Mouse (Mus musculus): Measurements from ENCODE around the gene Gm9944. TPM values are rescaled to one million over a fixed set of nuclear protein-coding genes. Genes with fewer than 3 reads are reported as not detected.

Gene Gm9944
- polyA plus RNA-seq, 1 experiment from 2014 or later = not detected

- no peaks in the 10 kb centered on the region for H3K36me3 ChIP-seq (replicated peaks)
- no peak overlapping the region for H3K9ac ChIP-seq
- H3K4me3 ChIP-seq = no peak overlapping the region
- ATAC-seq (replicated peaks) = no peak
- no peak overlapping the region for H3K4me2 ChIP-seq
- H3K27me3 ChIP-seq (replicated peaks) = no peaks in the 10 kb centered on the region
- peaks cover 9% of the 10 kb centered on the region for H3K9me3 ChIP-seq
- H3K4me1 ChIP-seq = no peaks in the 10 kb centered on the region
- no peak overlapping the region for H3K27ac ChIP-seq
These were observed 32.5 kb downstream of the Gm9944 start for GRCm38 (mm10) chr4:144420644-144421043.

- Histone ChIP-seq H3K9ac (no peak within 1 kb of the TSS), H3K4me3 (no peak within 1 kb of the TSS), H3K9me3 (peaks cover 12% of the 10 kb centered on the region)
These were observed 44.8 kb downstream of the Gm9944 start, which contains the start of gene Pramef12 for GRCm38 (mm10) chr4:144408290-144408689. Gene Pramef12, minus strand, starts transcription at chr4:144408464.

GRCm38 (mm10) chr4:144406261-144406660, 46.9 kb downstream of the Gm9944 start:
- no peak overlapping the region for H3K9ac ChIP-seq
- no peaks in the 10 kb centered on the region for H3K4me1 ChIP-seq
- no peaks in the 10 kb centered on the region for H3K36me3 ChIP-seq (replicated peaks)
- H3K27ac ChIP-seq = no peak overlapping the region
- no peak for ATAC-seq (replicated peaks)
- WGBS = 63% methylated on average over 3 of the region's 3 CpGs
- no peaks in the 10 kb centered on the region for H3K27me3 ChIP-seq (replicated peaks)
- no peak overlapping the region for H3K4me2 ChIP-seq
- peaks cover 8% of the 10 kb centered on the region; the same call in 1 of the 2 replicates for H3K9me3 ChIP-seq
- no peak overlapping the region for H3K4me3 ChIP-seq

More at GRCm38 (mm10) chr4:144408290-144408689, 44.8 kb downstream of the Gm9944 start, which contains the start of gene Pramef12:
- no peaks in the 10 kb centered on the region for H3K36me3 ChIP-seq (replicated peaks)
- H3K27me3 ChIP-seq (replicated peaks) = no peaks in the 10 kb centered on the region
- no peak within 1 kb of the TSS for H3K27ac ChIP-seq
- no peak within 1 kb of the TSS for H3K4me2 ChIP-seq
- H3K4me1 ChIP-seq = no peaks in the 10 kb centered on the region
- ATAC-seq (replicated peaks) = no peak
- WGBS = 84% methylated on average over 9 of the region's 9 CpGs

GRCm38 (mm10) chr4:144404456-144405086, 48.5 kb downstream of the Gm9944 start:
- peak overlapping the region; percentile 22; the same call in 1 of the 2 replicates for H3K4me2 ChIP-seq
- H3K4me3 ChIP-seq = no peak overlapping the region
- H3K27ac ChIP-seq = no peak overlapping the region
- H3K27me3 ChIP-seq (replicated peaks) = no peaks in the 10 kb centered on the region
- H3K9me3 ChIP-seq = peaks cover 10% of the 10 kb centered on the region; the same call in 1 of the 2 replicates
- H3K9ac ChIP-seq = no peak overlapping the region
- ATAC-seq (replicated peaks) = no peak
- no peaks in the 10 kb centered on the region for H3K4me1 ChIP-seq
- WGBS = 6% methylated on average over 17 of the region's 17 CpGs
- H3K36me3 ChIP-seq (replicated peaks) = no peaks in the 10 kb centered on the region

Other genes starting within 250 kb of the Gm9944 start
- gene C87977, start 240.0 kb downstream of the Gm9944 start, polyA plus RNA-seq (2015; fragmentation: Nextera tagmentation; extraction: Ambion mirVana) = not detected in 2 replicates
- not detected in 2 replicates for gene Pramel5, start 172.8 kb downstream of the Gm9944 start, polyA plus RNA-seq (2015; fragmentation: Nextera tagmentation; extraction: Ambion mirVana)
- gene Gm13128, start 123.1 kb downstream of the Gm9944 start, polyA plus RNA-seq (2015; fragmentation: Nextera tagmentation; extraction: Ambion mirVana) = not detected in 2 replicates
- not detected in 2 replicates for gene Gm13119, start 95.4 kb downstream of the Gm9944 start, polyA plus RNA-seq (2015; fragmentation: Nextera tagmentation; extraction: Ambion mirVana)
- not detected in 2 replicates for gene Pramef20, start 75.4 kb downstream of the Gm9944 start, polyA plus RNA-seq (2015; fragmentation: Nextera tagmentation; extraction: Ambion mirVana)
- not detected in 2 replicates for gene Pramef12, start 44.9 kb downstream of the Gm9944 start, polyA plus RNA-seq (2015; fragmentation: Nextera tagmentation; extraction: Ambion mirVana)
- gene 1700012P22Rik, start 14.5 kb downstream of the Gm9944 start, polyA plus RNA-seq (2015; fragmentation: Nextera tagmentation; extraction: Ambion mirVana) = 0.18 TPM in 1 of 2 replicates, not detected in the other
- gene Aadacl3, start 10.4 kb upstream of the Gm9944 start, polyA plus RNA-seq (2015; fragmentation: Nextera tagmentation; extraction: Ambion mirVana) = not detected in 2 replicates
- not detected in 2 replicates for gene 9430007A20Rik, start 66.5 kb upstream of the Gm9944 start, polyA plus RNA-seq (2015; fragmentation: Nextera tagmentation; extraction: Ambion mirVana)
- not detected in 2 replicates for gene Gm13124, start 111.8 kb upstream of the Gm9944 start, polyA plus RNA-seq (2015; fragmentation: Nextera tagmentation; extraction: Ambion mirVana)
- not detected in 2 replicates for gene Aadacl4, start 160.4 kb upstream of the Gm9944 start, polyA plus RNA-seq (2015; fragmentation: Nextera tagmentation; extraction: Ambion mirVana)
- gene Gm436, start 233.1 kb upstream of the Gm9944 start, polyA plus RNA-seq (2015; fragmentation: Nextera tagmentation; extraction: Ambion mirVana) = not detected in 2 replicates

Measured in midbrain, embryonic 15.5 days (tissue).